In genomic region chr10:62984495-62984894, GRCm38 (mm10) we compare ENCODE assay signal across 19 mouse cellular contexts. TPM values are rescaled to one million over a fixed set of nuclear protein-coding genes. Genes with fewer than 3 reads are reported as not detected.
DNase-seq lines count a peak whose midpoint lies in the region; ATAC-seq lines count a peak whose summit lies in the region.
"Had no signal": no experiment of that assay in that cellular context is flagged by ENCODE, and none has a peak within 500 bp of the region (broad histone marks: within the 10 kb centered on the region; RNA-seq: fewer than 3 reads in every experiment).

No protein-coding gene starts in this region.

- H3K27me3 ChIP-seq in heart, embryonic 15.5 days = no peaks in the 10 kb centered on the region
- H3K27me3 ChIP-seq: forebrain, embryonic 15.5 days; lung, embryonic 15.5 days had no signal

- 58% methylated on average over 6 of the region's 6 CpGs for WGBS in heart, embryonic 15.5 days

- peak overlapping the region; percentile 67 for H3K27ac ChIP-seq in heart, embryonic 15.5 days
- H3K27ac ChIP-seq: forebrain, embryonic 15.5 days; heart, adult 2 months; lung, embryonic 15.5 days; midbrain, embryonic 10.5 days had no signal

- no peak for ATAC-seq in cerebellum, adult (ENCODE audit: insufficient number of reproducible peaks, low FRiP score, low TSS enrichment)
- peak; percentile 38; the same call in 1 of the 2 replicates for ATAC-seq in heart, embryonic 15.5 days (replicated peaks; ENCODE audit: insufficient number of reproducible peaks, insufficient read depth, low FRiP score, low read depth)
- ATAC-seq: forebrain, embryonic 15.5 days had no signal

- H3K4me1 ChIP-seq in heart, embryonic 15.5 days (replicated peaks) = peaks cover 15% of the 10 kb centered on the region

- no peak overlapping the region for H3K9ac ChIP-seq in heart, embryonic 15.5 days
- H3K9ac ChIP-seq: forebrain, embryonic 15.5 days; lung, embryonic 15.5 days had no signal

- H3K9me3 ChIP-seq in heart, embryonic 15.5 days (replicated peaks) = no peaks in the 10 kb centered on the region
- H3K9me3 ChIP-seq: forebrain, embryonic 15.5 days; G1E; lung, embryonic 15.5 days; midbrain, embryonic 10.5 days had no signal

- no peak overlapping the region for H3K4me3 ChIP-seq in heart, embryonic 15.5 days
- H3K4me3 ChIP-seq: forebrain, embryonic 15.5 days; heart, adult 2 months; lung, embryonic 15.5 days; midbrain, embryonic 10.5 days; myocyte had no signal

- peak; percentile 26 for DNase-seq in cerebellum, postnatal 36 days
- DNase-seq in lung, postnatal 4 days = peak; percentile 15 to 32
- no peak for DNase-seq in lung, postnatal 25 days (ENCODE audit: low spot score)
- peak; percentile 20 to 45 for DNase-seq in kidney, postnatal 36 days
- DNase-seq in lung, postnatal 10 days = no peak
- DNase-seq in layer of hippocampus, postnatal 25 days (ENCODE audit: extremely low spot score in 1 of 2, low spot score in 1 of 2) = no peak
- DNase-seq: adrenal gland, postnatal 14 days; embryo, embryonic 11 days; layer of hippocampus, adult 9-11 months; liver; right cerebral cortex, postnatal 4 days had no signal

- H3K4me2 ChIP-seq in heart, embryonic 15.5 days = 0 out of 2 replicates have a peak overlapping the region, but pooled peaks have one; percentile 11
- H3K4me2 ChIP-seq: forebrain, embryonic 15.5 days; lung, embryonic 15.5 days had no signal

- H3K36me3 ChIP-seq in heart, embryonic 15.5 days = peaks cover 4% of the 10 kb centered on the region; the same call in 1 of the 2 replicates

RNA-seq across cellular contexts. Expression of gene Rufy2, which starts 4.5 kb away (rescaled TPM):
- 15.0 and 17.4 TPM in 2 replicates for polyA plus RNA-seq in heart, embryonic 15.5 days (2015; fragmentation: Nextera tagmentation; extraction: Ambion mirVana)
- 10 to 100 TPM; 67.3 to 73.5 TPM for total RNA-seq in layer of hippocampus, postnatal 25 days (2021)

RNA-seq across cellular contexts. Expression of gene Dna2, which starts 37.7 kb away (rescaled TPM):
- 10.1 and 13.4 TPM in 2 replicates for polyA plus RNA-seq in heart, embryonic 15.5 days (2015; fragmentation: Nextera tagmentation; extraction: Ambion mirVana)
- total RNA-seq in layer of hippocampus, postnatal 25 days (2021) = 1 to 10 TPM; 2.1 to 2.2 TPM

RNA-seq across cellular contexts. Expression of gene Hnrnph3, which starts 39.5 kb away (rescaled TPM):
- 58.1 and 64.8 TPM in 2 replicates for polyA plus RNA-seq in heart, embryonic 15.5 days (2015; fragmentation: Nextera tagmentation; extraction: Ambion mirVana)
- 10 to 100 TPM; 40.8 to 53.7 TPM for total RNA-seq in layer of hippocampus, postnatal 25 days (2021)

RNA-seq across cellular contexts. Expression of gene Pbld2, which starts 39.6 kb away (rescaled TPM):
- 0.42 and 0.87 TPM in 2 replicates for polyA plus RNA-seq in heart, embryonic 15.5 days (2015; fragmentation: Nextera tagmentation; extraction: Ambion mirVana)
- total RNA-seq in layer of hippocampus, postnatal 25 days (2021) = 1 to 10 TPM; 1.3 to 1.6 TPM
- total RNA-seq: G1E had no signal
- polyA plus RNA-seq: G1E had no signal

Comparison
In these comparisons a context has a peak if more than half of its experiments do, and no peak if none do; other contexts are left out.
1. DNase-seq: peak in cerebellum, postnatal 36 days (2 of 2), lung, postnatal 4 days (2 of 2) and kidney, postnatal 36 days (2 of 2); none in lung, postnatal 25 days (single experiment), lung, postnatal 10 days (single experiment) and layer of hippocampus, postnatal 25 days (0 of 2).